Mouse (Mus musculus) erythroblast, embryonic 14.5 days (primary cell): Measurements from ENCODE around the gene Mfsd9.

Source experiments
- GATA1 ChIP-seq: IDR thresholded peaks from 2 replicates; pipeline ENCODE4 v1.6.1; 2012; ENCODE audit warnings: low read length, inconsistent platforms, mixed read lengths
- TAL1 ChIP-seq: IDR thresholded peaks from 3 replicates; pipeline ENCODE4 v1.6.1; 2012; ENCODE audit warnings: low read length, inconsistent platforms, mixed read lengths

- TF ChIP-seq GATA1 (no peak), TAL1 (no peak)
Observed at GRCm38 (mm10) chr1:40740739-40741138, 49.7 kb downstream of the Mfsd9 start.
